Mouse (Mus musculus) activated CD4-positive, CD25-positive, alpha-beta regulatory T cell, adult 4 months (primary cell): ENCODE data around the gene C2cd3. TPM values are rescaled to one million over a fixed set of nuclear protein-coding genes. Genes with fewer than 3 reads are reported as not detected.
"Not testable (repeated sequence)": the region's sequence is repeated elsewhere in the genome, so short reads cannot be mapped to it uniquely, and the experiment has no call there.

Source experiments
- ATAC-seq: one replicate; pipeline ENCODE4 v1.8.0; 2017
- polyA plus RNA-seq, 2 experiments: library from polyadenylated mRNA; unstranded; fragments of 100-300 nt; shearing (Covaris generic); gene quantifications; one replicate each; pipeline ENCODE4 v1.2.1; 2017

Gene C2cd3
- polyA plus RNA-seq, 2 experiments from 2014 or later = 29.3 to 30.8 TPM

GRCm38 (mm10) chr7:100472777-100473176 lies 100.7 kb downstream of the C2cd3 start, which contains the start of gene Ucp3:
Gene Ucp3 (plus strand): TSS chr7:100472990.
- no peak for ATAC-seq

DNA sequence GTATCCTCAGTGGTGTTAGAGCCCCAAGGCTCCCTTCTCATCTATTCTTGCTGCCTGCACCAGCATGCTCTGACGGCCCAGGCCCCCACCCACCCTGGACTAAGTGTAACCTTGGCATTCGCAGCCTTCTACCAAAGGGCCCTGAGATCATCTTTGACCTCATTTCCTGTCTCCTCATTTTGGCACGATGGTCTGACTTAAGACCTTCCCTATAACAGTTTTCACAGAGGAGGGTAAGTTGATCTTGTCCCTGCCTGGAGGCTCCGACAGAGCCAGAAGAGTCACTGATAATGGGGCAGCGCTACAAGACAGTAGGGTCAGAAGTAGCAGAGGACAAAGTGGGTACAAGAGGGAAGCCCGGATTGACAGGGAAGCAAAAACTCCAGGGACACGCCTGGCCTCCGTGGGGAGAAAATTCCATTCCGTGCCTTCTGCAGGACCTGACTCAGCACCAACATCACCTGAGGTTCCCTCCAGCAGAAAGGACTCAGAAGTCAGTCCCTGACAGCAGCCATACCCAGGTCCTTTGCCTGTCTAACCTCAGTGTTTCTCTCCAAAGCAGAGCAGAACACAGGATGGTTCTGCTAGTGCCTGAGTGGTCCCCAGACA lies 101.9 kb downstream of the C2cd3 start:
- ATAC-seq = no peak

- ATAC-seq = no peak
Measured at GRCm38 (mm10) chr7:100474680-100475079, 102.6 kb downstream of the C2cd3 start.

DNA sequence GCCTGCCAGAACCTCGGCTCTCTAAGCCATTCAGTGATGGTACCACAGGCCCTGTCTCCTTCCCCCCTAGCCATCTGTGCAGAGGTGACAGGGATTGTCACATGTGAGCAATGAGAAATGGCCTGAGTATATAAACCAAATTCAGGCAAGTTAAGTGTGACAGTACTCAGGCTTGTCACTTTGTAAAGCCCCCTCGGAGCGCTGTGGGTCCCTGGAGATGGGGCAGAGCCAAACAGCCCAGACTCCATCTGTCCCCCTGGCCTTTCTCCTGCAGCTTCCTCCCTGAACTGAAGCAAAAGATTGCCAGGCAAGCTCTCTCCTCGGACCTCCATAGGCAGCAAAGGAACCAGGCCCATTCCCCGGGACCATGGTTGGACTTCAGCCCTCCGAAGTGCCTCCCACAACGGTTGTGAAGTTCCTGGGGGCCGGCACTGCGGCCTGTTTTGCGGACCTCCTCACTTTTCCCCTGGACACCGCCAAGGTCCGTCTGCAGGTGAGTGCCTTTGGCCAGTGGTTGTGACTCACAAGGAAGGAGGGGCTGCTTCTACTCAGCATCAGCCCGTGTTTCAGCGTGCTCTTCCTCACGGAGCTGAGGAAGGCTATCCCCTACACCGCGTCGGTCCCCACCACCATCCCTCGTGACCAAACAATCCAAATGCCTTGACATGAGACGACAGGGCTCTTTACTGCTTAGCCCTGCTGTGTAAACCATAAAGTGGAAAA lies 107.2 kb downstream of the C2cd3 start:
- ATAC-seq = no peak

GRCm38 (mm10) chr7:100479823-100480164 lies 107.8 kb downstream of the C2cd3 start:
- no peak for ATAC-seq

GRCm38 (mm10) chr7:100480175-100480574 lies 108.1 kb downstream of the C2cd3 start:
- no peak for ATAC-seq

- not testable (repeated sequence) for ATAC-seq
Measured at GRCm38 (mm10) chr7:100482046-100482445, 110.0 kb downstream of the C2cd3 start.

GRCm38 (mm10) chr7:100484493-100484892 lies 112.5 kb downstream of the C2cd3 start:
- no peak for ATAC-seq

GRCm38 (mm10) chr7:100487301-100487700 lies 115.3 kb downstream of the C2cd3 start:
- no peak for ATAC-seq

- ATAC-seq = no peak
Measured at GRCm38 (mm10) chr7:100488474-100489048, 116.5 kb downstream of the C2cd3 start.

- peak; percentile 5 for ATAC-seq
Measured at GRCm38 (mm10) chr7:100492391-100493116, 120.5 kb downstream of the C2cd3 start.

DNA sequence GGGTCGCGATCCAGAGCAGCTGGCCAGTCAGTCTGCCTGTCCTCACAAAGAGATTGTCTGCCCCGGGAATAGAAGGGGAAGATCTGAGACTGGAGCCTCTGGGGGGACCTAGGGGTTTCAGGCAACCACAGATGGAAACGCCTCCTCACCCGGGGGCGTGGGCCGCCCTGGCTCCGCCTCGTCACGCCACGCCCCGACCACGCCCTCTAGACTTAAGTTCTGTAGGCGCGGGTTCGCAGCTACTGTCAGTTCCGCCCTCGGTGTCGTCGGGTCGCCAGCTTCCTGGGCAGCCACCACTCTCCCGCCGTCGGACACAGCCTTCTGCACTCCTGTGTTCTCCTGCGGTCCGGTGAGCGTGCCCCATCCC lies 121.1 kb downstream of the C2cd3 start, which contains the start of gene Ucp2:
TSS of gene Ucp2 (plus strand) at position 221 of the 367 bp plus-strand sequence.
- peak; percentile 44 for ATAC-seq

- peak; percentile 13 for ATAC-seq
Measured at GRCm38 (mm10) chr7:100493484-100494414, 121.7 kb downstream of the C2cd3 start.

- ATAC-seq = no peak
Measured at GRCm38 (mm10) chr7:100494415-100494831, 122.4 kb downstream of the C2cd3 start.

DNA sequence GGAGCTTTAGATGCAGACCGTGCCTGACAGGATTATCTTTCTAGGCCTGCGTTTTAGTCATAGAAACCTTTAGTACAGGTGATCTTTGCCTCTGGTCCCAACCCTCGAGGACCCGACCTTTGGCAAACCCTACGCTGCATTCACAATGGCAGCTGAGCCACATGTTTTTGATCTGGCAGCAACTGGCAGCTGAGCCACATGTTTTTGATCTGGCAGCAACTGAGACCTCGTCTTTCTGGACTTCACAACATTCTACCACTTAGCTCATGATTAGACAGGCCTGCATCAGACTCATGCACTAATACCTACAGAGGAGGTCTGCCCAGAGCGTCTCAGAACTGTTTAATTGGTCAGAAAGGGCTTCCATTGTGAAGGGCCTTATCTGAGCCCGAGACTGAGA lies 123.0 kb downstream of the C2cd3 start:
- ATAC-seq = no peak

- ATAC-seq = peak; percentile 82
Measured at GRCm38 (mm10) chr7:100495581-100496251, 123.7 kb downstream of the C2cd3 start.

GRCm38 (mm10) chr7:100496371-100496770 lies 124.3 kb downstream of the C2cd3 start:
- ATAC-seq = no peak

GRCm38 (mm10) chr7:100496791-100497190 lies 124.8 kb downstream of the C2cd3 start:
- ATAC-seq = no peak

- ATAC-seq = no peak
Measured at GRCm38 (mm10) chr7:100497402-100497801, 125.4 kb downstream of the C2cd3 start.

DNA sequence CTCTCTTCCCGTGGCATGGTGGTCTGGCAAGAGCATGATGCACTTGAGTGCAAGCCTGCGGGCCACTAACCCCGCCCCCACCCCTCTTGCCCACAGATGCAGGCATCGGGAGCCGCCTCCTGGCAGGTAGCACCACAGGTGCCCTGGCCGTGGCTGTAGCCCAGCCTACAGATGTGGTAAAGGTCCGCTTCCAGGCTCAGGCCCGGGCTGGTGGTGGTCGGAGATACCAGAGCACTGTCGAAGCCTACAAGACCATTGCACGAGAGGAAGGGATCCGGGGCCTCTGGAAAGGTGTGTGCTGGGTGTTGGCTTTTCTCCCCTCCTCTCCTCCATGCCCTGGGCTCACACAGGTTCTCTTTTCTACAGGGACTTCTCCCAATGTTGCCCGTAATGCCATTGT lies 125.9 kb downstream of the C2cd3 start:
- no peak for ATAC-seq

DNA sequence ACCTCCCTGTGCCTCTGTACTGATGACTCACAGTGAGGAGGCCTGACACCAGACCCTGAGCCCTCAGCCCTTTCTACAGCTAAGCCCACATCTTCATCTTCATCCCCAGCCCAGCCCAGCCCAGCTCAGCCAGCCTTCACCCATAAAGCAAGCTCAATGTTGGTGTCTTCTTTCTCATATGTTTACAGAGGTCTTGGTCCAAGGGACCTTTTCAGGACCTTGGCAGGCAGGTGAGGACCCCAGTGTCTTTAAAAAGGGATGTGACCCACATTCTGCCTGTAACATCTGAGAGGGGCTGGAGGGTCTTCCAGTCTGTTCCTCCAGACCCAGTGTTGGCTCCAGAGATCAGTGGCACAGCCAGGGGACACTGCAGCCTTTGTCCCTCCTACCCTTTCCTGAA lies 127.4 kb downstream of the C2cd3 start:
- no peak for ATAC-seq
